32 mouse cellular contexts compared by ENCODE assay signal in genomic region chrX:51714086-51714745, GRCm38 (mm10). TPM values are rescaled to one million over a fixed set of nuclear protein-coding genes. Genes with fewer than 3 reads are reported as not detected.
DNase-seq lines count a peak whose midpoint lies in the region; ATAC-seq and TF ChIP-seq lines count a peak whose summit lies in the region.
"Had no signal": no experiment of that assay in that cellular context is flagged by ENCODE, and none has a peak within 500 bp of the region (broad histone marks: within the 10 kb centered on the region; RNA-seq: fewer than 3 reads in every experiment).

No protein-coding gene starts in this region.

- ATAC-seq in lung, embryonic 14.5 days (ENCODE audit: insufficient read depth) = no peak
- peak; percentile 60 for ATAC-seq in megakaryocyte progenitor cell, adult 5-6 weeks (replicated peaks; ENCODE audit: poor library complexity)
- ATAC-seq: forebrain, postnatal 0 days; intestine, postnatal 0 days; liver, embryonic 12.5 days; liver, postnatal 0 days; lung, postnatal 0 days; midbrain, embryonic 15.5 days had no signal

- WGBS in heart, embryonic 10.5 days = 27% methylated on average over 8 of the region's 8 CpGs
- WGBS in lung, embryonic 14.5 days = 28% methylated on average over 8 of the region's 8 CpGs

- H3K4me3 ChIP-seq in heart, embryonic 10.5 days = no peak overlapping the region
- H3K4me3 ChIP-seq in lung, embryonic 14.5 days (ENCODE audit: low read depth, low read length) = no peak overlapping the region
- no peak overlapping the region for H3K4me3 ChIP-seq in left cerebral cortex, adult 2 months
- H3K4me3 ChIP-seq: embryonic facial prominence, embryonic 13.5 days; erythroblast, embryonic 14.5 days; hindbrain, embryonic 13.5 days; layer of hippocampus, adult 2 months; liver, embryonic 12.5 days; midbrain, embryonic 10.5 days; midbrain, embryonic 15.5 days; neural tube, embryonic 15.5 days; stomach, embryonic 15.5 days had no signal

- H3K9ac ChIP-seq in lung, embryonic 14.5 days = no peak overlapping the region
- H3K9ac ChIP-seq: embryonic facial prominence, embryonic 13.5 days; forebrain, postnatal 0 days; hindbrain, embryonic 13.5 days; liver, embryonic 12.5 days; liver, postnatal 0 days; midbrain, embryonic 15.5 days; neural tube, embryonic 15.5 days; stomach, embryonic 15.5 days had no signal

- H3K9me3 ChIP-seq in heart, embryonic 10.5 days = no peaks in the 10 kb centered on the region
- no peaks in the 10 kb centered on the region for H3K9me3 ChIP-seq in lung, embryonic 14.5 days (ENCODE audit: low read depth, low read length)
- H3K9me3 ChIP-seq: embryonic facial prominence, embryonic 13.5 days; hindbrain, embryonic 13.5 days; liver, embryonic 12.5 days; midbrain, embryonic 10.5 days; midbrain, embryonic 15.5 days; neural tube, embryonic 15.5 days; stomach, embryonic 15.5 days had no signal

- H3K4me1 ChIP-seq in heart, embryonic 10.5 days = no peaks in the 10 kb centered on the region
- H3K4me1 ChIP-seq in lung, embryonic 14.5 days (ENCODE audit: insufficient read depth) = no peaks in the 10 kb centered on the region
- H3K4me1 ChIP-seq: embryonic facial prominence, embryonic 13.5 days; hindbrain, embryonic 13.5 days; liver, embryonic 12.5 days; midbrain, embryonic 10.5 days; midbrain, embryonic 15.5 days; neural tube, embryonic 15.5 days; stomach, embryonic 15.5 days had no signal

- intact Hi-C loops in heart, postnatal 14 days (cut with DNase I) = no loop called here
- intact Hi-C loops in left cerebral cortex, adult 2 months (cut with DNase I) = no loop called here

- H3K27me3 ChIP-seq in heart, embryonic 10.5 days (ENCODE audit: insufficient read depth, poor library complexity, severe bottlenecking) = no peaks in the 10 kb centered on the region
- H3K27me3 ChIP-seq in lung, embryonic 14.5 days (ENCODE audit: insufficient read depth, low read length) = no peaks in the 10 kb centered on the region
- H3K27me3 ChIP-seq: hindbrain, embryonic 13.5 days; liver, embryonic 12.5 days; midbrain, embryonic 15.5 days; neural tube, embryonic 15.5 days; stomach, embryonic 15.5 days had no signal

- no peak for TF ChIP-seq CTCF in lung, embryonic 14.5 days (IDR thresholded peaks at IDR 0.05; ENCODE audit: low read depth)
- no peak for TF ChIP-seq CTCF in left cerebral cortex, adult 2 months (IDR thresholded peaks at IDR 0.05)

- DNase-seq in heart, embryonic 10.5 days (ENCODE audit: low spot score) = peak; percentile 75
- DNase-seq in heart, postnatal 14 days = no peak
- DNase-seq in lung, embryonic 14.5 days = peak; percentile 21
- no peak for DNase-seq in lung, postnatal 36 days
- DNase-seq in left cerebral cortex, adult 18-20 months (ENCODE audit: low spot score in 2 of 2) = no peak
- DNase-seq in left cerebral cortex, adult 2 months (ENCODE audit: extremely low spot score in 1 of 2, low spot score in 2 of 2) = no peak
- DNase-seq: adrenal gland, postnatal 14 days; cerebellum, adult 11 months; cerebellum, adult 9-10 months; cerebellum, postnatal 36 days; forebrain, postnatal 0 days; heart, postnatal 36 days; kidney, adult 9 months; kidney, postnatal 25 days; left cerebral cortex, postnatal 4 days; liver, postnatal 0 days; retina, postnatal 1 day; right cerebral cortex, postnatal 14 days; thymus, postnatal 14 days had no signal

- no peak overlapping the region for H3K27ac ChIP-seq in heart, embryonic 10.5 days
- no peak overlapping the region for H3K27ac ChIP-seq in lung, embryonic 14.5 days (ENCODE audit: low read depth)
- H3K27ac ChIP-seq in left cerebral cortex, adult 2 months = no peak overlapping the region
- H3K27ac ChIP-seq: embryonic facial prominence, embryonic 13.5 days; hindbrain, embryonic 13.5 days; layer of hippocampus, adult 2 months; liver, embryonic 12.5 days; macrophage; midbrain, embryonic 10.5 days; midbrain, embryonic 15.5 days; neural tube, embryonic 15.5 days; stomach, embryonic 15.5 days had no signal

- H3K36me3 ChIP-seq in heart, embryonic 10.5 days = no peaks in the 10 kb centered on the region
- no peaks in the 10 kb centered on the region for H3K36me3 ChIP-seq in lung, embryonic 14.5 days (ENCODE audit: insufficient read depth)
- H3K36me3 ChIP-seq: embryonic facial prominence, embryonic 13.5 days; hindbrain, embryonic 13.5 days; liver, embryonic 12.5 days; midbrain, embryonic 10.5 days; midbrain, embryonic 15.5 days; neural tube, embryonic 15.5 days; stomach, embryonic 15.5 days had no signal

- no peak overlapping the region for H3K4me2 ChIP-seq in lung, embryonic 14.5 days
- H3K4me2 ChIP-seq: embryonic facial prominence, embryonic 13.5 days; hindbrain, embryonic 13.5 days; liver, embryonic 12.5 days; midbrain, embryonic 15.5 days; neural tube, embryonic 15.5 days; stomach, embryonic 15.5 days had no signal

RNA-seq across cellular contexts. Expression of gene Hs6st2, which starts 32.6 kb away (rescaled TPM):
- polyA plus RNA-seq in heart, embryonic 10.5 days (2016; fragmentation: Nextera tagmentation; extraction: Ambion mirVana) = 33.0 and 36.3 TPM in 2 replicates
- 1 to 10 TPM; 2.2 to 2.5 TPM for total RNA-seq in heart, postnatal 14 days (2021)
- 17.1 and 17.5 TPM in 2 replicates for polyA plus RNA-seq in lung, embryonic 14.5 days (2014; fragmentation: Nextera tagmentation; extraction: Ambion mirVana)
- 0.10 TPM in 1 of 2 replicates, not detected in the other for total RNA-seq in megakaryocyte progenitor cell, adult 5-6 weeks (2015)
- total RNA-seq in megakaryocyte progenitor cell, adult 5-6 weeks (2017) = not detected in 2 replicates
- total RNA-seq in left cerebral cortex, adult 18-20 months (2021) = 10 to 100 TPM; 42.6 to 44.2 TPM
- total RNA-seq in left cerebral cortex, adult 2 months (2021) = 10 to 100 TPM; 32.3 to 37.6 TPM
- polyA plus RNA-seq: erythroblast, embryonic 14.5 days; macrophage had no signal

Comparison
In these comparisons a context has a peak if more than half of its experiments do, and no peak if none do; other contexts are left out.
1. DNase-seq: peak in heart, embryonic 10.5 days (single experiment) and lung, embryonic 14.5 days (single experiment); none in heart, postnatal 14 days (0 of 2), lung, postnatal 36 days (single experiment), left cerebral cortex, adult 18-20 months (0 of 2) and left cerebral cortex, adult 2 months (0 of 2).
2. RNA of gene Hs6st2, which starts 32.6 kb away (total RNA-seq): 42.6 to 44.2 TPM in left cerebral cortex, adult 18-20 months and 32.3 to 37.6 TPM in left cerebral cortex, adult 2 months; 2.2 to 2.5 TPM in heart, postnatal 14 days and 0.10 TPM in megakaryocyte progenitor cell, adult 5-6 weeks; every median in the first group is over 4 times any median in the second.